Mouse (Mus musculus): ENCODE data around the gene Gtf2ird2. TPM values are rescaled to one million over a fixed set of nuclear protein-coding genes. Genes with fewer than 3 reads are reported as not detected.

Gtf2ird2 gene
- polyA plus RNA-seq, 1 experiment from 2014 or later = 2.9 TPM

GRCm38 (mm10) chr5:134176169-134176881 lies 7.5 kb upstream of the Gtf2ird2 start, which contains the start of gene Rcc1l:
TSS of gene Rcc1l (minus strand) at chr5:134176774.
- Histone ChIP-seq H3K4me1 (replicated peaks; ENCODE audit: control insufficient read depth, insufficient read depth, low read length) (no peaks in the 10 kb centered on the region), H3K9me3 (ENCODE audit: control insufficient read depth) (no peaks in the 10 kb centered on the region), H3K27ac (ENCODE audit: low read depth, low read length) (peak within 1 kb of the TSS; percentile 77), H3K9ac (ENCODE audit: low read depth, low read length) (peak within 1 kb of the TSS; percentile 76), H3K4me2 (replicated peaks; ENCODE audit: low read depth) (peak within 1 kb of the TSS; percentile 78), H3K27me3 (replicated peaks; ENCODE audit: control insufficient read depth, insufficient read depth, low read length) (no peaks in the 10 kb centered on the region), H3K4me3 (ENCODE audit: low read depth, low read length) (peak within 1 kb of the TSS; percentile 95), H3K36me3 (ENCODE audit: control insufficient read depth, insufficient read depth) (peaks cover 6% of the 10 kb centered on the region)
- TF ChIP-seq CTCF (IDR thresholded peaks at IDR 0.05; ENCODE audit: low read depth) = no peak
- WGBS = under 1% methylated on average over 72 of the region's 72 CpGs
- peak; percentile 87 for ATAC-seq

DNA sequence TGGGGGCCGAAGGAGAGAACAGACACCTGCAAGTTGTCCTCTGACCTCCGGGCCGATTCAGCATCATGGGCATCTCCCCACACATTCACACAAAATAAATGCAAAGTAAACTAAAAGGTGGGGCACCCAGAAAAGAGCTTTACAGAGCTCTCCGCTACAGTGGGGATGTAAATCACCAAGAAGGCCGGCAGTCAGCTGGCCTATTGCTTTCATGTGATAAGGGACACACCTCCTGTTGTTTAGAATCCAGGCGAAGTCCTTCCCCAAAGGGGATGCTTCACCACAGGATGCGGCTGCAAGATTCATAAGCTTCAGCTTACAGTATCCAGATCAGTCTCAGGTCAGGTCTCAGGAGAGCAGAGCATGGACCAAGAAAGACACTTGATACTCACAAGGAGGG lies 5.3 kb upstream of the Gtf2ird2 start:
- no peaks in the 10 kb centered on the region for H3K27me3 ChIP-seq (replicated peaks; ENCODE audit: control insufficient read depth, insufficient read depth, low read length)
- no peak overlapping the region for H3K27ac ChIP-seq (ENCODE audit: low read depth, low read length)
- TF ChIP-seq CTCF (IDR thresholded peaks at IDR 0.05; ENCODE audit: low read depth) = no peak
- no peak overlapping the region for H3K4me3 ChIP-seq (ENCODE audit: low read depth, low read length)
- H3K4me1 ChIP-seq (replicated peaks; ENCODE audit: control insufficient read depth, insufficient read depth, low read length) = 0 out of 2 replicates have a peak, but pooled peaks cover 9% of the 10 kb centered on the region
- no peak overlapping the region for H3K4me2 ChIP-seq (replicated peaks; ENCODE audit: low read depth)
- H3K9ac ChIP-seq (ENCODE audit: low read depth, low read length) = no peak overlapping the region
- no peak for ATAC-seq
- H3K36me3 ChIP-seq (ENCODE audit: control insufficient read depth, insufficient read depth) = no peaks in the 10 kb centered on the region
- 61% methylated on average over 7 of the region's 7 CpGs for WGBS
- H3K9me3 ChIP-seq (ENCODE audit: control insufficient read depth) = no peaks in the 10 kb centered on the region

GRCm38 (mm10) chr5:134179871-134180270 lies 3.9 kb upstream of the Gtf2ird2 start:
- no peak overlapping the region for H3K27ac ChIP-seq (ENCODE audit: low read depth, low read length)
- ATAC-seq = no peak
- no peaks in the 10 kb centered on the region for H3K36me3 ChIP-seq (ENCODE audit: control insufficient read depth, insufficient read depth)
- no peaks in the 10 kb centered on the region for H3K27me3 ChIP-seq (replicated peaks; ENCODE audit: control insufficient read depth, insufficient read depth, low read length)
- H3K4me3 ChIP-seq (ENCODE audit: low read depth, low read length) = no peak overlapping the region
- 0 out of 2 replicates have a peak, but pooled peaks cover 10% of the 10 kb centered on the region for H3K4me1 ChIP-seq (replicated peaks; ENCODE audit: control insufficient read depth, insufficient read depth, low read length)
- no peaks in the 10 kb centered on the region for H3K9me3 ChIP-seq (ENCODE audit: control insufficient read depth)
- H3K4me2 ChIP-seq (replicated peaks; ENCODE audit: low read depth) = no peak overlapping the region
- no peak overlapping the region for H3K9ac ChIP-seq (ENCODE audit: low read depth, low read length)
- 22% methylated on average over 7 of the region's 7 CpGs for WGBS
- TF ChIP-seq CTCF (IDR thresholded peaks at IDR 0.05; ENCODE audit: low read depth) = peak; percentile 88

DNA sequence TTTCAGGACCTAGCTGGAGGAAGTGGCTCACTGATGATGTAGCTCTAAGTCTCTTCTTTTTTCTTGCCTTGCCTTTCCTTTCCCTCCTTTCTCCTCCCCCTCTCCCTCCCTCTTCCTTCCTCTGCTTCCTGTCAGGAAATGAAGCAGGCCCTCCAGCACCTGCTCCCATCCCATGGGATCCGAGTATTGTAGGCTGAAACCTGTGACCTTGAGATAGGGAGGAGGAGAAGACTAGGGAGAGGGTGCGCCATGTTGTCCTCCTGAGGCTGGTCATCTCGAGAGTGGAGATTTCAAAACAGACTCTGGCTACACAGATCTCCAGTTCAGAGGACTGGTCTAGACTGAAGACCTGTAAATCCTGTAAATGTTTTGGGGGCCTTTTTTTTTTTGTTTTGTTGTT lies 1.6 kb upstream of the Gtf2ird2 start:
- H3K4me1 ChIP-seq (replicated peaks; ENCODE audit: control insufficient read depth, insufficient read depth, low read length) = 0 out of 2 replicates have a peak, but pooled peaks cover 10% of the 10 kb centered on the region
- H3K27ac ChIP-seq (ENCODE audit: low read depth, low read length) = no peak overlapping the region
- ATAC-seq = no peak
- no peaks in the 10 kb centered on the region for H3K27me3 ChIP-seq (replicated peaks; ENCODE audit: control insufficient read depth, insufficient read depth, low read length)
- no peaks in the 10 kb centered on the region for H3K9me3 ChIP-seq (ENCODE audit: control insufficient read depth)
- H3K9ac ChIP-seq (ENCODE audit: low read depth, low read length) = no peak overlapping the region
- no peak overlapping the region for H3K4me3 ChIP-seq (ENCODE audit: low read depth, low read length)
- H3K36me3 ChIP-seq (ENCODE audit: control insufficient read depth, insufficient read depth) = no peaks in the 10 kb centered on the region
- WGBS = 50% methylated on average over 3 of the region's 3 CpGs
- H3K4me2 ChIP-seq (replicated peaks; ENCODE audit: low read depth) = no peak overlapping the region
- TF ChIP-seq CTCF (IDR thresholded peaks at IDR 0.05; ENCODE audit: low read depth) = no peak

GRCm38 (mm10) chr5:134182735-134183134 lies 1.1 kb upstream of the Gtf2ird2 start:
- no peaks in the 10 kb centered on the region for H3K36me3 ChIP-seq (ENCODE audit: control insufficient read depth, insufficient read depth)
- 30% methylated on average over 4 of the region's 4 CpGs for WGBS
- no peak overlapping the region for H3K9ac ChIP-seq (ENCODE audit: low read depth, low read length)
- no peaks in the 10 kb centered on the region for H3K27me3 ChIP-seq (replicated peaks; ENCODE audit: control insufficient read depth, insufficient read depth, low read length)
- H3K9me3 ChIP-seq (ENCODE audit: control insufficient read depth) = no peaks in the 10 kb centered on the region
- TF ChIP-seq CTCF (IDR thresholded peaks at IDR 0.05; ENCODE audit: low read depth) = no peak
- ATAC-seq = no peak
- H3K4me2 ChIP-seq (replicated peaks; ENCODE audit: low read depth) = peak overlapping the region; percentile 75
- H3K4me3 ChIP-seq (ENCODE audit: low read depth, low read length) = no peak overlapping the region
- H3K27ac ChIP-seq (ENCODE audit: low read depth, low read length) = no peak overlapping the region
- H3K4me1 ChIP-seq (replicated peaks; ENCODE audit: control insufficient read depth, insufficient read depth, low read length) = 0 out of 2 replicates have a peak, but pooled peaks cover 10% of the 10 kb centered on the region

- peak overlapping the region; percentile 75 for H3K4me2 ChIP-seq (replicated peaks; ENCODE audit: low read depth)
- TF ChIP-seq CTCF (IDR thresholded peaks at IDR 0.05; ENCODE audit: low read depth) = no peak
- peak overlapping the region; percentile 90; the same call in 1 of the 2 replicates for H3K27ac ChIP-seq (ENCODE audit: low read depth, low read length)
- H3K4me3 ChIP-seq (ENCODE audit: low read depth, low read length) = peak overlapping the region; percentile 80; the same call in 1 of the 2 replicates
- H3K27me3 ChIP-seq (replicated peaks; ENCODE audit: control insufficient read depth, insufficient read depth, low read length) = no peaks in the 10 kb centered on the region
- H3K4me1 ChIP-seq (replicated peaks; ENCODE audit: control insufficient read depth, insufficient read depth, low read length) = 0 out of 2 replicates have a peak, but pooled peaks cover 10% of the 10 kb centered on the region
- H3K36me3 ChIP-seq (ENCODE audit: control insufficient read depth, insufficient read depth) = no peaks in the 10 kb centered on the region
- no peak for ATAC-seq
- H3K9ac ChIP-seq (ENCODE audit: low read depth, low read length) = no peak overlapping the region
- no peaks in the 10 kb centered on the region for H3K9me3 ChIP-seq (ENCODE audit: control insufficient read depth)
- 34% methylated on average over 7 of the region's 7 CpGs for WGBS
Measured at GRCm38 (mm10) chr5:134183162-134183561, 657 bp upstream of the Gtf2ird2 start.

Measured in intestine, postnatal 0 days (tissue).